Mouse (Mus musculus) liver, embryonic 11.5 days (tissue): ENCODE measurements around the gene Slc9c1. TPM values are rescaled to one million over a fixed set of nuclear protein-coding genes. Genes with fewer than 3 reads are reported as not detected.
"Not testable (repeated sequence)": the region's sequence is repeated elsewhere in the genome, so short reads cannot be mapped to it uniquely, and the experiment has no call there.

ENCODE experiments used
- ATAC-seq: fragments of 200-750 bp; cut with Nextera tagmentation; replicated peaks from 2 replicates; pipeline ENCODE4 v1.8.0; 2017; ENCODE audit warnings: moderate number of reproducible peaks, mild to moderate bottlenecking, moderate TSS enrichment, moderate library complexity; ENCODE audit not compliant: low FRiP score
- DNase-seq: peaks from one replicate; pipeline ENCODE4 v3.0.0-alpha.2; 2017; ENCODE audit warnings: low spot score
- H3K27ac ChIP-seq: fragments of 300-500 bp; sonication (generic); 2 replicates; pipeline ENCODE4 v1.5.1; 2014; ENCODE audit warnings: mild to moderate bottlenecking, low read depth, low read length, control low read depth
- H3K27me3 ChIP-seq: fragments of 300-500 bp; sonication (generic); replicated peaks from 2 replicates; pipeline ENCODE4 v1.6.1; 2014; ENCODE audit warnings: low read length, mixed read lengths; ENCODE audit not compliant: control insufficient read depth, insufficient read depth
- H3K36me3 ChIP-seq: fragments of 300-500 bp; sonication (generic); 2 replicates; pipeline ENCODE4 v1.6.1; 2014; ENCODE audit warnings: mild to moderate bottlenecking, low read length, moderate library complexity, mixed read lengths; ENCODE audit not compliant: control insufficient read depth, insufficient read depth
- H3K4me1 ChIP-seq: fragments of 300-500 bp; sonication (generic); replicated peaks from 2 replicates; pipeline ENCODE4 v1.6.1; 2014; ENCODE audit warnings: low read length, mixed read lengths; ENCODE audit not compliant: control insufficient read depth, insufficient read depth
- H3K4me2 ChIP-seq: fragments of 300-500 bp; sonication (generic); 2 replicates; pipeline ENCODE4 v1.6.1; 2014; ENCODE audit warnings: mild to moderate bottlenecking, control low read depth, moderate library complexity
- H3K4me3 ChIP-seq: fragments of 300-500 bp; sonication (generic); 2 replicates; pipeline ENCODE4 v1.5.1; 2014; ENCODE audit warnings: low read depth, low read length, control low read depth
- H3K9ac ChIP-seq: fragments of 300-500 bp; sonication (generic); 2 replicates; pipeline ENCODE4 v1.6.1; 2014; ENCODE audit warnings: low read depth, low read length, control low read depth
- H3K9me3 ChIP-seq: fragments of 300-500 bp; sonication (generic); 2 replicates; pipeline ENCODE4 v1.6.1; 2016; ENCODE audit warnings: low read length, inconsistent platforms, mixed read lengths; ENCODE audit not compliant: control insufficient read depth
- WGBS: fragments of 180-500 bp; shearing (Covaris S2); extraction: QIAGEN DNeasy Blood & Tissue Kit; methylation state at CpG from one replicate; pipeline ENCODE4 v1.1.7; 2014; 5-methylcytosine and 5-hydroxymethylcytosine counted together
- polyA plus RNA-seq: library from polyadenylated mRNA; unstranded; fragments of >200 nt; fragmentation: Nextera tagmentation; extraction: Ambion mirVana; gene quantifications from 2 replicates; pipeline ENCODE4 v1.2.1, GENCODE M21; 2014

Gene Slc9c1
- not detected in 2 replicates for polyA plus RNA-seq

GRCm38 (mm10) chr16:45535009-45535408, at the start of gene Slc9c1:
Gene Slc9c1, plus strand, starts transcription at chr16:45535309.
- Histone ChIP-seq H3K27me3 (no peaks in the 10 kb centered on the region), H3K9me3 (no peaks in the 10 kb centered on the region), H3K27ac (no peak within 1 kb of the TSS), H3K4me1 (no peaks in the 10 kb centered on the region), H3K4me3 (no peak within 1 kb of the TSS), H3K9ac (no peak within 1 kb of the TSS), H3K36me3 (no peaks in the 10 kb centered on the region), H3K4me2 (no peak within 1 kb of the TSS)
- 92% methylated on average over 5 of the region's 5 CpGs for WGBS
- no peak for ATAC-seq
- no peak for DNase-seq

DNA sequence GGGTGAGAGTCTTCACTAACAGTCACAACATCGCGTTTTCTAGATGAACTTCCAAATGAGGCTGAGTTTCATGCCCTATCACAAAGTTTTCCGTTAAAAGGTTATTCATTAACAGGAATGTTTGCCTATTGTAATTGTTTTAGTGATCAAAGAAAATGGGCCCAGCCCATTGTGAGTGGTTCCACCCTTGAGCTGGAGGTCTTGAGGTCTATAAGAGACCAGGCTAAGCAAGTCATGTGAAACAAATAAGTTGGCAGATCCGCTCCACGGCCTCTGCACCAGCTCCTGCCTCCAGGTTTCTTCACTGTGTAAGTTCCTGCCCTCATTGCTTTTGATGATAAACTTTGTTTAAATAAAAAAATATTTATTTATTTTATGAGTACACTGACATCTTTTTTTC, 42.2 kb upstream of the Slc9c1 start, which contains the start of gene Gm609:
Gene Gm609 (minus strand): TSS at position 43 of the 400 bp plus-strand sequence.
- ATAC-seq (no peak), DNase-seq (no peak)
- Histone ChIP-seq H3K36me3 (no peaks in the 10 kb centered on the region), H3K4me3 (no peak within 1 kb of the TSS), H3K9me3 (no peaks in the 10 kb centered on the region), H3K4me2 (no peak within 1 kb of the TSS), H3K27ac (no peak within 1 kb of the TSS), H3K9ac (no peak within 1 kb of the TSS), H3K4me1 (no peaks in the 10 kb centered on the region), H3K27me3 (no peaks in the 10 kb centered on the region)
- 69% methylated on average over 5 of the region's 5 CpGs for WGBS

GRCm38 (mm10) chr16:45495326-45495725, 39.8 kb upstream of the Slc9c1 start:
- Histone ChIP-seq H3K4me1 (no peaks in the 10 kb centered on the region), H3K27me3 (no peaks in the 10 kb centered on the region), H3K36me3 (no peaks in the 10 kb centered on the region), H3K9me3 (no peaks in the 10 kb centered on the region), H3K9ac (no peak overlapping the region), H3K4me3 (no peak overlapping the region), H3K4me2 (no peak overlapping the region), H3K27ac (no peak overlapping the region)
- 70% methylated on average over 1 of the region's 1 CpGs for WGBS
- no peak for DNase-seq
- ATAC-seq = no peak

DNA sequence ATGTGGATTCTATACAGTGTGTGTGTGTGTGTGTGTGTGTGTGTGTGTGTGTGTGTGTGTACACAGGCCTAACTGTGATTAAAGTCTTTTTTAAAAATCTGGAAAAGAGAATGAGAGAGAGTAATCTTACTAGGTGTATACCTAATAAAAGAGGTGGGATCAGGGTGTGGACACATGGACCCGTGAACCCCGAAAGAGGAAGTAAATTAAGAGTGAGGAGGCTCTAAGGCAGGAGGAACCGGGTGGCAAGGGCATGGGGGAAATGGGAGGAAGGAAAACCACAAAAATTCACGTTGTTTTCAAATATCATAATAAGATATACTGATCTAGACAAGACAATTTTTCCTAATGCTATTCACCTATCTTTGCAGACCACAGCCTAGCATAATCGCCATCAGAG, 9.6 kb upstream of the Slc9c1 start:
- no peaks in the 10 kb centered on the region for H3K9me3 ChIP-seq
- H3K27ac ChIP-seq = no peak overlapping the region
- no peak for ATAC-seq
- H3K27me3 ChIP-seq = no peaks in the 10 kb centered on the region
- 55% methylated on average over 5 of the region's 5 CpGs for WGBS
- no peaks in the 10 kb centered on the region for H3K36me3 ChIP-seq
- H3K4me2 ChIP-seq = no peak overlapping the region
- no peak overlapping the region for H3K4me3 ChIP-seq
- H3K9ac ChIP-seq = no peak overlapping the region
- no peaks in the 10 kb centered on the region for H3K4me1 ChIP-seq
- no peak for DNase-seq

DNA sequence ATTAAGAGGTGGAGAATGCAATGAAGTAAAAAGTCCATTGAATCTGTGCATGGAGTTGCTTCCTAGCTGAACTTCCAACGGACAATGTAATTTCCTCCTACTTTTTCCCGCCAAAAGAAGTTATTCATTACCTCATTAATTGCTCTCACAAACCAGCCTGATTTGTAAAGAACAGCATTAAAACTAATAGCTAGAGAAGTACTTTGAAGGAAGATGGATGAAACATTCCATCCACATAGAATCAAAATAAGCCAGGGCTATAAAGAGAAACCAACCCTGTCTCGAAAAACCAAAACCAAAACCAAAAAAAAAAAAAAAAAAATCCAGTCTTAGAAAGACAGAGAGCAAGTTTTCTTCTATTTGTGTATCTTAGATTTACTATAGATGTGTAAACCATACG, 3.2 kb upstream of the Slc9c1 start, which contains the start of gene Gm17783:
Gene Gm17783 (minus strand): TSS at position 101 of the 400 bp plus-strand sequence.
- WGBS = 79% methylated on average over 4 of the region's 4 CpGs
- no peak within 1 kb of the TSS for H3K4me2 ChIP-seq

GRCm38 (mm10) chr16:45538342-45538741, 3.2 kb downstream of the Slc9c1 start:
- not testable (repeated sequence) for DNase-seq, H3K36me3 ChIP-seq, H3K4me3 ChIP-seq, H3K27me3 ChIP-seq, H3K9me3 ChIP-seq, H3K4me2 ChIP-seq, H3K9ac ChIP-seq, H3K4me1 ChIP-seq, ATAC-seq, H3K27ac ChIP-seq
- WGBS = 43% methylated on average over 1 of the region's 1 CpGs

More for the DNA sequence above, 3.2 kb upstream of the Slc9c1 start, which contains the start of gene Gm17783:
- no peak within 1 kb of the TSS for H3K27ac ChIP-seq
- no peaks in the 10 kb centered on the region for H3K9me3 ChIP-seq
- ATAC-seq (no peak), DNase-seq (no peak)
- no peaks in the 10 kb centered on the region for H3K27me3 ChIP-seq
- H3K4me3 ChIP-seq = no peak within 1 kb of the TSS
- H3K4me1 ChIP-seq = no peaks in the 10 kb centered on the region
- H3K36me3 ChIP-seq = no peaks in the 10 kb centered on the region
- H3K9ac ChIP-seq = no peak within 1 kb of the TSS

DNA sequence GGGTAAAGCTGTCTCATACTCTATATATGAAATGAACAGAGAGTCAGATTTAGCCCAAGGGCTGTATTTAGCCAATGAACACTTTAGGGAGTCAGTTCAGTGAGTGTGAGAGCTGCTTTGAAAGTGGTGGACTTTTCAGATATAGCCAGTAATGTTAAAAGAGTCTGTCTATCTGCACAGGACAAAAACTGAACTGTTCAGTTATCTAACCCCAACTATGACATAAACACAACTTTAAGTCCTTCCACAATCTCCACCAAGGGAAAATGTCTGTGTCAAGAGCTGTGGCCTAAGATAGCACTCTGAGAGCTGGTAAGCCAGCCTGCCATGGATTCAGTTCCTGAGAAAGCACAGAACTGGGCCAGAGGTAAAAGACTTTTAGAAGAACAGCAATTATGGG, 7.0 kb downstream of the Slc9c1 start:
- Histone ChIP-seq H3K4me1 (no peaks in the 10 kb centered on the region), H3K27ac (no peak overlapping the region), H3K27me3 (no peaks in the 10 kb centered on the region), H3K9me3 (no peaks in the 10 kb centered on the region), H3K4me3 (no peak overlapping the region), H3K9ac (no peak overlapping the region), H3K36me3 (no peaks in the 10 kb centered on the region), H3K4me2 (no peak overlapping the region)
- ATAC-seq (peak; percentile 56; the same call in 1 of the 2 replicates), DNase-seq (no peak)

- Histone ChIP-seq H3K27ac (no peak overlapping the region), H3K4me3 (no peak overlapping the region), H3K36me3 (no peaks in the 10 kb centered on the region), H3K27me3 (no peaks in the 10 kb centered on the region), H3K9me3 (no peaks in the 10 kb centered on the region), H3K9ac (no peak overlapping the region), H3K4me2 (no peak overlapping the region), H3K4me1 (no peaks in the 10 kb centered on the region)
- ATAC-seq = no peak
- no peak for DNase-seq
- 57% methylated on average over 3 of the region's 3 CpGs for WGBS
These were observed 9.2 kb downstream of the Slc9c1 start for GRCm38 (mm10) chr16:45544341-45544740.

GRCm38 (mm10) chr16:45547982-45548381, 12.9 kb downstream of the Slc9c1 start:
- H3K4me3 ChIP-seq = no peak overlapping the region
- H3K36me3 ChIP-seq = no peaks in the 10 kb centered on the region
- no peak overlapping the region for H3K4me2 ChIP-seq
- ATAC-seq (no peak), DNase-seq (no peak)
- no peaks in the 10 kb centered on the region for H3K4me1 ChIP-seq
- no peaks in the 10 kb centered on the region for H3K9me3 ChIP-seq
- no peak overlapping the region for H3K27ac ChIP-seq
- no peak overlapping the region for H3K9ac ChIP-seq
- H3K27me3 ChIP-seq = no peaks in the 10 kb centered on the region
